Mouse (Mus musculus) neural tube, embryonic 11.5 days (tissue): ENCODE results near the gene 5730522E02Rik. TPM values are rescaled to one million over a fixed set of nuclear protein-coding genes. Genes with fewer than 3 reads are reported as not detected.

Source experiments
- ATAC-seq: fragments of 200-750 bp; cut with Nextera tagmentation; 2 replicates; pipeline ENCODE4 v1.8.0; 2017; ENCODE audit warnings: moderate number of reproducible peaks, mild to moderate bottlenecking, moderate TSS enrichment, moderate library complexity; ENCODE audit not compliant: insufficient read depth, low FRiP score, low TSS enrichment
- DNase-seq: peaks from one replicate; pipeline ENCODE4 v3.0.0-alpha.2; 2015; ENCODE audit warnings: low spot score
- H3K27ac ChIP-seq: fragments of 300-500 bp; sonication (generic); 2 replicates; pipeline ENCODE4 v1.5.1; 2014; ENCODE audit warnings: low read depth, mild to moderate bottlenecking, low read length
- H3K27me3 ChIP-seq: fragments of 300-500 bp; sonication (generic); 2 replicates; pipeline ENCODE4 v1.6.1; 2014; ENCODE audit warnings: mild to moderate bottlenecking, low read length, mixed read lengths; ENCODE audit not compliant: control insufficient read depth, insufficient read depth
- H3K36me3 ChIP-seq: fragments of 300-500 bp; sonication (generic); 2 replicates; pipeline ENCODE4 v1.6.1; 2014; ENCODE audit warnings: mild to moderate bottlenecking, low read length, moderate library complexity, mixed read lengths; ENCODE audit not compliant: control insufficient read depth, insufficient read depth
- H3K4me1 ChIP-seq: fragments of 300-500 bp; sonication (generic); 2 replicates; pipeline ENCODE4 v1.6.1; 2014; ENCODE audit warnings: low read length, mixed read lengths; ENCODE audit not compliant: control insufficient read depth, insufficient read depth
- H3K4me2 ChIP-seq: fragments of 300-500 bp; sonication (generic); 2 replicates; pipeline ENCODE4 v1.6.1; 2014; ENCODE audit warnings: low read depth, mild to moderate bottlenecking, moderate library complexity
- H3K4me3 ChIP-seq: fragments of 300-500 bp; sonication (generic); 2 replicates; pipeline ENCODE4 v1.5.1; 2014; ENCODE audit warnings: low read depth, low read length
- H3K9ac ChIP-seq: fragments of 300-500 bp; sonication (generic); 2 replicates; pipeline ENCODE4 v1.6.1; 2014; ENCODE audit warnings: mild to moderate bottlenecking, low read length
- H3K9me3 ChIP-seq: fragments of 300-500 bp; sonication (generic); 2 replicates; pipeline ENCODE4 v1.6.1; 2016; ENCODE audit warnings: low read length; ENCODE audit not compliant: control insufficient read depth
- WGBS: fragments of 180-500 bp; shearing (Covaris S2); extraction: QIAGEN DNeasy Blood & Tissue Kit; methylation state at CpG from one replicate; pipeline ENCODE4 v1.1.7; 2014; 5-methylcytosine and 5-hydroxymethylcytosine counted together
- polyA plus RNA-seq: library from polyadenylated mRNA; unstranded; fragments of >200 nt; fragmentation: Nextera tagmentation; extraction: Ambion mirVana; gene quantifications from 2 replicates; pipeline ENCODE4 v1.2.1, GENCODE M21; 2014

Gene 5730522E02Rik
- polyA plus RNA-seq, 1 experiment from 2014 or later = 4.6 TPM

DNA sequence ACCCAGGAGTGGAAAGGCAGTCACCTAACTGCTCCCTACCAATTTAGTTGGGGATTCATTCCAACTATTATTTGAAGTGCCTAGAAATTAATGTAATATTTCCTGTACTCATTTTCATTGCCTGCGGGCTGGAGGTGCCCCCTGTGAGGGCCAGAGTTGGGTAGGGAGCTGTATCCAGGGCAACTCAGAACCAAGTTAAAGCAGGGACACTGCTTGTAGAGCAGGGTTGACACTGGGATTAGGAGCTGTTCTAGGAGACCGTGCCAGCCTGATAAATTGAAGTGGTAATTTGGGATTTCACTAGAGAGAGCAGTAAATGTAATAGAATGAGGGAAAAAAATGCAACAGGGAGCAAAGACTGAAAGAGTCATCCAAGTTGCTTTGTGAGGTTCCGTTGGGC, 51.5 kb downstream of the 5730522E02Rik start:
- H3K27me3 ChIP-seq = no peaks in the 10 kb centered on the region
- WGBS = 63% methylated on average over 3 of the region's 3 CpGs
- ATAC-seq = no peak

DNA sequence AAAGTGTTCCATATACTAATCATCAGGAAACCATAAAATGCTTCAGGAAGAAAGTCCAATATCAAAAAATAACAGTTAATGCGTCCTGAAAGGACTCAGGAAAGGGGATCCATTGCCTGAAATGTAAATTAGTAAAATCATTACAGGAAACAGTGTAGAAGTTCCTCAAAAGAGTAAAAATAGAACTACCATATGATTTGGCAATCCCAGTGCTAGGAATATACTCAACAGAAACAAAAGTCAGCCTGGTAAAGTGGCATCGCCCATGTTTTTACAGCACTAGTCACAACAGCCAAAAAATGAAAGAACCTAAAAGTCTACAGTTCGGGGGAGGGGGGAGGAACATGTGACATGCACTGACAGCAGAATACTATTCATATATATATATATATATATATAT, 70.5 kb downstream of the 5730522E02Rik start:
- no peaks in the 10 kb centered on the region for H3K9me3 ChIP-seq
- ATAC-seq = no peak
- H3K4me3 ChIP-seq = no peak overlapping the region
- no peaks in the 10 kb centered on the region for H3K27me3 ChIP-seq
- H3K4me2 ChIP-seq = no peak overlapping the region
- H3K27ac ChIP-seq = no peak overlapping the region
- no peaks in the 10 kb centered on the region for H3K4me1 ChIP-seq
- WGBS = 84% methylated on average over 3 of the region's 3 CpGs
- no peak overlapping the region for H3K9ac ChIP-seq
- DNase-seq = no peak
- no peaks in the 10 kb centered on the region for H3K36me3 ChIP-seq

More for the DNA sequence above, 51.5 kb downstream of the 5730522E02Rik start:
- no peak overlapping the region for H3K4me3 ChIP-seq
- H3K36me3 ChIP-seq = no peaks in the 10 kb centered on the region
- no peak overlapping the region for H3K4me2 ChIP-seq
- no peaks in the 10 kb centered on the region for H3K9me3 ChIP-seq
- no peak for DNase-seq
- H3K9ac ChIP-seq = no peak overlapping the region
- no peak overlapping the region for H3K27ac ChIP-seq
- H3K4me1 ChIP-seq = no peaks in the 10 kb centered on the region

DNA sequence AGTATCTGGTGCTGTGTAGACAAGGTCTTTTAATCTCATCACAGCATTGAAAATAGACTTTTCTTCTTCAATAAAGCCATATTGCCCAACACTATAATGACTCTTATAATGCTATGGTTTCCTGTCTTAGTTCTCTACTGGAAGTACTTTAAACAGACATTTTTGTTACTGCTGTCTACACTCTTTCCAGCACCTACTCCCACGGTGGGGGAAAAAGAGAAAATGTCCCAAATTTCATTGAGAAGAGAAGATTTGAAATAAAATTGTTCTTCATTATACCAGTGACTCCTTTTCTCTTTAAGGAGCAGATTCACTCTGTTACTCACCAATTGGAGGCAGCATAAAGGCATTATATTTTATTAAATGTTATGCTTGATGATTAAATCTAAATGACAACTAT, 72.5 kb downstream of the 5730522E02Rik start:
- no peak overlapping the region for H3K4me3 ChIP-seq
- no peak overlapping the region for H3K27ac ChIP-seq
- H3K9me3 ChIP-seq = no peaks in the 10 kb centered on the region
- DNase-seq = no peak
- no peaks in the 10 kb centered on the region for H3K36me3 ChIP-seq
- no peak overlapping the region for H3K4me2 ChIP-seq
- WGBS = 91% methylated on average over 1 of the region's 1 CpGs
- no peak overlapping the region for H3K9ac ChIP-seq
- H3K4me1 ChIP-seq = no peaks in the 10 kb centered on the region
- H3K27me3 ChIP-seq = no peaks in the 10 kb centered on the region
- ATAC-seq = no peak

DNA sequence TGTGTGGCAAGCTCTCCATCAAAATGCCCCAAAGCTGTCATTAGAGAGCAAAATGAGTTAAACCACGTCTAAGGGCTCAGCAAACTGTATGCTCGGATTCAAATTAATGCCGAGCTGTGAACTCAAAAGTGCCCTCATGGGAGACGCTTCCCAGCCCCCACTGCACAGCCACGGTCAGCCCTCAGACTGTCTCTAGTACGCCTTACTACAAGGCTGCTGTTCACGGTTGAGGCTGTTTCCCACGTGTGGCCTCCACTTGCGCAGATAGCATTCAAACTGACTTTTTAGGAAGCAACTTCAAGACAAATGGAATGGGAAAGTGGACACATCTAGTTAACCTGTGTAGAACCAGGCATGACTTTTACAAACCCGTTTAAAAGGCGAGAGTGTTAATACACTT, 79.7 kb downstream of the 5730522E02Rik start:
- DNase-seq (peak; percentile 13), ATAC-seq (no peak)
- Histone ChIP-seq H3K4me3 (no peak overlapping the region), H3K4me2 (no peak overlapping the region), H3K27ac (no peak overlapping the region), H3K4me1 (no peaks in the 10 kb centered on the region), H3K36me3 (no peaks in the 10 kb centered on the region), H3K27me3 (no peaks in the 10 kb centered on the region), H3K9me3 (no peaks in the 10 kb centered on the region), H3K9ac (no peak overlapping the region)
- WGBS = 34% methylated on average over 11 of the region's 11 CpGs

DNA sequence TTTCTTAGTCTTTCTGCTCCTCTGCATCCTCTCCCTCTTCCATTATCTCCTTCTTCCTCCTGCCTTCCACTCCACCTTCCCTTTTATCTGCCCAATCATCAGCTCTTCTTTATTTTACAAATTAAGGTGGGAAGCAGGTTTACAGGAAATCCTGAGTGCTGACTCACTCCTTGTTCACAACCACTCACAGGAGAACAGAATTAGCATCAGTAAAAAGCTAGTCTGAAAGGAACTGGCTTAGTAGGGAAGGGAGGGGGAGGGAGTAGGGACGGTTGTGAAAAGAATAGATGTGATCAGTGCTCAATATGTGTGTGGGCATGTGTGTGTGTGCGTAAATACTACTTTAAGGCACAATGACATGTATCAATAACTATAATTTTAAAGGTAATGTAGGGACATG, 81.5 kb downstream of the 5730522E02Rik start:
- no peak overlapping the region for H3K4me2 ChIP-seq
- no peaks in the 10 kb centered on the region for H3K4me1 ChIP-seq
- H3K4me3 ChIP-seq = no peak overlapping the region
- DNase-seq (no peak), ATAC-seq (no peak)
- H3K9me3 ChIP-seq = no peaks in the 10 kb centered on the region
- H3K27me3 ChIP-seq = no peaks in the 10 kb centered on the region
- H3K36me3 ChIP-seq = no peaks in the 10 kb centered on the region
- WGBS = 53% methylated on average over 2 of the region's 2 CpGs
- no peak overlapping the region for H3K9ac ChIP-seq
- H3K27ac ChIP-seq = no peak overlapping the region

DNA sequence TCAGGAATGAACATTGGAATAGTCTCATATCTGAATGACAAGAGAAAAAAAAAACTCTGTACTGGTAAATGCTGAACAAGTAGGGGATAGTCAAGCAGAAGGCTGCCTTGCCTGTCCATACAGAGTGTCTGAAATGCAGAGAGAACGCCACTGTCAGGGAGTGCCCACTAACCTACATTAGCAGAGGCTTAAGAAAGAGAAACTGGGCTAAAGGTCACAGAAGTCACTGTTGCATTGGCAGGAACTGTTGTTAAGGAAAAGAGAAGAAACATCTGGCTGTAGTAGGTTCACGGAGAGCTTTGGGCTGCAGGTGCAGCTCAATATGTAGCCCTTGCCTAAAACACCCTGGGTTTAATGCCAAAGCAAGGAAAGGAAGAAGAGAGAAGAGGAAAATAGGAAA, 82.2 kb downstream of the 5730522E02Rik start:
- H3K9ac ChIP-seq = no peak overlapping the region
- no peak overlapping the region for H3K4me2 ChIP-seq
- no peaks in the 10 kb centered on the region for H3K27me3 ChIP-seq
- no peaks in the 10 kb centered on the region for H3K36me3 ChIP-seq
- ATAC-seq (no peak), DNase-seq (no peak)
- H3K27ac ChIP-seq = no peak overlapping the region
- H3K4me3 ChIP-seq = no peak overlapping the region
- 53% methylated on average over 2 of the region's 2 CpGs for WGBS
- no peaks in the 10 kb centered on the region for H3K4me1 ChIP-seq
- no peaks in the 10 kb centered on the region for H3K9me3 ChIP-seq

DNA sequence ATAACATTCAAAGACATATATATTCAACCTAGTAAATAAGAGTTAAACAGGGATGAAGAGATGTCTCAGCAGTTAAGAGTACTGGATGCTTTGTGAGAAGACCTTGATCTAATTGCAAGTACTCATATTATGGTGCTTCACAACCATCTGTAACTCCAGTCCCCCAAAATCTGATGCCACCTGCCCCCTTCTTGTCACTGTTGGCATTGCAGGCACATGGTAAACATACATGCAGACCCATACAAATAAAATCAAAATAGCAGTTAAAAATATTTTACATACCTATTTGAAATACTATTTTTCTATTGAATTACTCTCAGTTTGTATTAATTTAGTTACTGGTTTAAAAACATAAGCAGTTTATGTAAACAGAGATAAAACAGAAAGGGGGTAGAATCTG, 84.6 kb downstream of the 5730522E02Rik start:
- DNase-seq (no peak), ATAC-seq (no peak)
- Histone ChIP-seq H3K27me3 (no peaks in the 10 kb centered on the region), H3K36me3 (no peaks in the 10 kb centered on the region), H3K9me3 (no peaks in the 10 kb centered on the region), H3K4me2 (no peak overlapping the region), H3K4me1 (no peaks in the 10 kb centered on the region), H3K9ac (no peak overlapping the region), H3K27ac (no peak overlapping the region), H3K4me3 (no peak overlapping the region)

DNA sequence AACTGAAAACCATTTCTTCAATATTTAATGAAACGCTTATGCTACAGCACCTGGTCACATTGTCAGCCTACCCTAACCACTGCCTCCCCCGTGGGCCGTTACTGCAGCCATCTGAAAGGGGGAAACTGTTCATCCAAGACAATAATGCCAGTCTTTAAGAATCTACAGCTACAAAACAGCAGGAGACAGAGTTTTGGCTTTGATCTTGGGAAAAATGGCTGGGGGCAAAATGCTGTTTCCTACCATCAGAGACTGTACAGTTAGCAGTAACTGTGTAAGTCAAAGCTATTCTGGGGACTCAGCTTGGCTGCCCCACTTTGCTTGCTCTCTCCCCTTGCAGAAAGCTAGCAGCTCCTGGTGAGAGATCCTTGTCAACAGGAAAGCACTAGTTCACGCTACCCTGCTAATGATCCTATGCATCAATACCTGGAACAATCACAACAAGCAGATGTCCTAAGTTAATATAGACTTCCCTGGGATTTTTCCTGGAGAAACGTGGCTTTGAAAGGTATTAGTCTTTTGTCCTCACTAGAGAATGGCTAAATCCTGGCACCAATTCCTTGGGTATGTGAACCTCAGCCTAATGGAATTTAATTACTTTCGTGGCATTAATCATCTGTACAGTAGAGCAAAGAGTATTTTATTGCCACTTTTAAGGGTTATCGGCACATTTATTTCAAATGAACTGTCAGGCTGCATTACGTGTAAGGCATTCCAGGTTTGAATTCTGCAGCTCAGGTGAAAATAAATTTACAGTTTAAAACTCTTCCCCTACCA, 89.6 kb downstream of the 5730522E02Rik start:
- Histone ChIP-seq H3K4me2 (no peak overlapping the region), H3K9ac (no peak overlapping the region), H3K4me3 (no peak overlapping the region), H3K4me1 (no peaks in the 10 kb centered on the region), H3K9me3 (no peaks in the 10 kb centered on the region), H3K27ac (no peak overlapping the region), H3K27me3 (no peaks in the 10 kb centered on the region), H3K36me3 (no peaks in the 10 kb centered on the region)
- 44% methylated on average over 8 of the region's 8 CpGs for WGBS
- no peak; the same call in 1 of the 2 replicates for ATAC-seq
- no peak for DNase-seq

DNA sequence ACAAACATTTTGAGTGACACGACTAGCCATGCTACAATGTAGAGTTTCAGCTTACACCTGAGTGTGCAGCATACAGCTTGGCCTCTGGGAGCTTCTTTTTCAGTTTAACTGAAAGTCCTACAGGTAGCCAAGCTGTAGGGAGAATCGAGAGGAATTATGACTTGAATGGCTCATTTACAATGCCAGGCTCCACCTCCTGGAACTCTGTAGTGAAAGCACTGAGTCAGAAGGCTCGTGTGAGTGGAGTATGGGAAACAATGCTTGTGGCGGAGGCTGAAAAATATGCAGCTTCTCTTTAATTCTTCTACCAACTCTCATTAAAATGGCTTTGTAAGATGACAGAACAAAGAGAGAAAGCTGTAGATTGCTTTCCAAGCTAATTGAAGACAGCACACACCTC, 92.9 kb downstream of the 5730522E02Rik start:
- no peaks in the 10 kb centered on the region for H3K36me3 ChIP-seq
- H3K4me2 ChIP-seq = no peak overlapping the region
- H3K9ac ChIP-seq = no peak overlapping the region
- no peak overlapping the region for H3K4me3 ChIP-seq
- no peaks in the 10 kb centered on the region for H3K27me3 ChIP-seq
- ATAC-seq (no peak), DNase-seq (no peak)
- no peaks in the 10 kb centered on the region for H3K4me1 ChIP-seq
- no peaks in the 10 kb centered on the region for H3K9me3 ChIP-seq
- 49% methylated on average over 4 of the region's 4 CpGs for WGBS
- no peak overlapping the region for H3K27ac ChIP-seq
